Mouse (Mus musculus) heart, adult 2 months (tissue): ENCODE results near the gene Ptgs1. TPM values are rescaled to one million over a fixed set of nuclear protein-coding genes. Genes with fewer than 3 reads are reported as not detected.
A peak's percentile ranks its signal among the peaks of the same experiment; 100 is the strongest.

ENCODE experiments used
- DNase-seq, 2 experiments: peaks; one replicate each; pipeline ENCODE4 v3.0.0; 2021
- H3K27ac ChIP-seq: fragments of 200-600 bp; 2 replicates; pipeline ENCODE4 v1.8.1; 2022
- H3K27me3 ChIP-seq: fragments of 200-500 bp; 2 replicates; pipeline ENCODE4 v1.6.1; 2012; ENCODE audit warnings: mild to moderate bottlenecking, low read length, inconsistent platforms, mixed read lengths; ENCODE audit not compliant: control insufficient read depth, insufficient read depth
- H3K36me3 ChIP-seq: fragments of 200-500 bp; 2 replicates; pipeline ENCODE4 v1.6.1; 2012; ENCODE audit warnings: low read length, inconsistent platforms; ENCODE audit not compliant: control insufficient read depth, insufficient read depth
- H3K4me1 ChIP-seq: fragments of 200-500 bp; 2 replicates; pipeline ENCODE4 v1.6.1; 2011; ENCODE audit warnings: low read length; ENCODE audit not compliant: control insufficient read depth, insufficient read depth
- H3K4me3 ChIP-seq: fragments of 200-600 bp; 2 replicates; pipeline ENCODE4 v1.8.1; 2022
- H3K79me2 ChIP-seq: fragments of 200-500 bp; replicated peaks from 2 replicates; pipeline ENCODE4 v1.6.1; 2012; ENCODE audit warnings: mild to moderate bottlenecking, inconsistent platforms, low read length, moderate library complexity, mixed read lengths; ENCODE audit not compliant: control insufficient read depth, insufficient read depth
- H3K9ac ChIP-seq: fragments of 200-500 bp; 2 replicates; pipeline ENCODE4 v1.6.1; 2012; ENCODE audit warnings: low read depth, mild to moderate bottlenecking, control low read depth, inconsistent platforms, low read length, mixed read lengths
- CTCF ChIP-seq: fragments of 200-600 bp; IDR thresholded peaks from 2 replicates; pipeline ENCODE4 v1.8.1; 2022; ENCODE audit warnings: antibody characterized with exemption, mild to moderate bottlenecking, moderate library complexity
- EP300 ChIP-seq: fragments of 200-500 bp; IDR thresholded peaks from 2 replicates; pipeline ENCODE4 v1.6.1; 2011; ENCODE audit warnings: low read depth, low read length, control low read depth; ENCODE audit not compliant: insufficient read depth
- POLR2A ChIP-seq: fragments of 200-500 bp; IDR thresholded peaks from 2 replicates; pipeline ENCODE4 v1.6.1; 2011; ENCODE audit warnings: mild to moderate bottlenecking, low read depth, low read length, control low read depth; ENCODE audit not compliant: insufficient read depth
- WGBS: fragments of 180-500 bp; shearing (Covaris S2); methylation state at CpG from one replicate; pipeline ENCODE4 v1.1.7; 2018; 5-methylcytosine and 5-hydroxymethylcytosine counted together
- intact Hi-C: fragments of 180-260 bp; cut with DNase I; formaldehyde crosslinking; loops from one replicate; pipeline ENCODE4 v1.15.1; 2025
- polyA plus RNA-seq: library from polyadenylated mRNA; depleted of rRNA; stranded (reverse); fragments of >200 nt; gene quantifications from 2 replicates; pipeline ENCODE4 v1.2.3, GENCODE M21; 2012
- total RNA-seq, 2 experiments: library from RNA; stranded (reverse); gene quantifications; 2 replicates each; pipeline ENCODE4 v1.2.3; 2021

Gene Ptgs1
- total and polyA plus RNA-seq, 3 experiments: 14.4 to 20.0 (median 15.8) TPM

- WGBS: 80% methylated on average over 6 of the region's 6 CpGs
- Histone ChIP-seq H3K79me2 (no peaks in the 10 kb centered on the region), H3K4me1 (peaks cover 5% of the 10 kb centered on the region), H3K27ac (no peak overlapping the region), H3K4me3 (no peak overlapping the region), H3K27me3 (no peaks in the 10 kb centered on the region), H3K9ac (no peak overlapping the region), H3K36me3 (no peaks in the 10 kb centered on the region)
- DNase-seq: no peak
- TF ChIP-seq CTCF (no peak), POLR2A (no peak), EP300 (no peak)
- intact Hi-C loops: loop anchor here (5.0 kb wide), 1 partner anchor 40 kb away; no protein-coding TSS in a partner anchor
Measured at GRCm38 (mm10) chr2:36237557-36237956, 7.3 kb downstream of the Ptgs1 start.

- no peaks in the 10 kb centered on the region for H3K27me3 ChIP-seq
- H3K4me1 ChIP-seq: peaks cover 5% of the 10 kb centered on the region
- no peaks in the 10 kb centered on the region for H3K36me3 ChIP-seq
- DNase-seq: no peak
- H3K27ac ChIP-seq: no peak overlapping the region
- intact Hi-C loops: loop anchor here (5.0 kb wide), 1 partner anchor 39 kb away; no protein-coding TSS in a partner anchor
- H3K4me3 ChIP-seq: no peak overlapping the region
- TF ChIP-seq CTCF: no peak
- no peak for TF ChIP-seq POLR2A
- TF ChIP-seq EP300: no peak
- no peaks in the 10 kb centered on the region for H3K79me2 ChIP-seq
- H3K9ac ChIP-seq: no peak overlapping the region
- WGBS: 78% methylated on average over 3 of the region's 3 CpGs
Measured at GRCm38 (mm10) chr2:36238467-36238866, 8.2 kb downstream of the Ptgs1 start.

- H3K4me1 ChIP-seq: peaks cover 3% of the 10 kb centered on the region
- no peak overlapping the region for H3K27ac ChIP-seq
- WGBS: 76% methylated on average over 2 of the region's 2 CpGs
- no peak overlapping the region for H3K4me3 ChIP-seq
- intact Hi-C loops: loop anchor here (5.0 kb wide), 1 partner anchor 38 kb away; no protein-coding TSS in a partner anchor
- H3K36me3 ChIP-seq: no peaks in the 10 kb centered on the region
- no peaks in the 10 kb centered on the region for H3K27me3 ChIP-seq
- DNase-seq: no peak
- H3K9ac ChIP-seq: no peak overlapping the region
- TF ChIP-seq CTCF (no peak), POLR2A (no peak), EP300 (no peak)
- no peaks in the 10 kb centered on the region for H3K79me2 ChIP-seq
Measured at GRCm38 (mm10) chr2:36238951-36239350, 8.7 kb downstream of the Ptgs1 start.

- H3K27me3 ChIP-seq: no peaks in the 10 kb centered on the region
- no peak for TF ChIP-seq POLR2A
- no peak for TF ChIP-seq CTCF
- no peak for TF ChIP-seq EP300
- 88% methylated on average over 13 of the region's 13 CpGs for WGBS
- no peaks in the 10 kb centered on the region for H3K36me3 ChIP-seq
- H3K9ac ChIP-seq: no peak overlapping the region
- intact Hi-C loops: no loop called here
- H3K79me2 ChIP-seq: no peaks in the 10 kb centered on the region
- H3K4me3 ChIP-seq: no peak overlapping the region
- peak in 1 of 2 experiments; percentile 16 for DNase-seq
- no peaks in the 10 kb centered on the region for H3K4me1 ChIP-seq
- no peak overlapping the region for H3K27ac ChIP-seq
Measured at GRCm38 (mm10) chr2:36242514-36242913, 12.3 kb downstream of the Ptgs1 start.

GRCm38 (mm10) chr2:36243296-36243891 is 13.2 kb downstream of the Ptgs1 start:
- intact Hi-C loops: no loop called here
- Histone ChIP-seq H3K79me2 (no peaks in the 10 kb centered on the region), H3K9ac (no peak overlapping the region), H3K4me3 (no peak overlapping the region), H3K4me1 (no peaks in the 10 kb centered on the region), H3K27ac (no peak overlapping the region), H3K27me3 (no peaks in the 10 kb centered on the region), H3K36me3 (no peaks in the 10 kb centered on the region)
- TF ChIP-seq CTCF: no peak
- no peak for TF ChIP-seq POLR2A
- TF ChIP-seq EP300: no peak
- 71% methylated on average over 9 of the region's 9 CpGs for WGBS
- peak in 1 of 2 experiments; percentile 13 for DNase-seq

- Histone ChIP-seq H3K27me3 (no peaks in the 10 kb centered on the region), H3K27ac (no peak overlapping the region), H3K36me3 (no peaks in the 10 kb centered on the region), H3K4me3 (no peak overlapping the region), H3K4me1 (no peaks in the 10 kb centered on the region), H3K79me2 (no peaks in the 10 kb centered on the region), H3K9ac (no peak overlapping the region)
- no peak for TF ChIP-seq CTCF
- no peak for TF ChIP-seq EP300
- no peak for TF ChIP-seq POLR2A
- intact Hi-C loops: no loop called here
- DNase-seq: no peak
- 44% methylated on average over 5 of the region's 5 CpGs for WGBS
Measured at GRCm38 (mm10) chr2:36243892-36244309, 13.7 kb downstream of the Ptgs1 start.
